Mouse (Mus musculus) kidney, postnatal 0 days (tissue): ENCODE measurements around the gene Crebl2. TPM values are rescaled to one million over a fixed set of nuclear protein-coding genes. Genes with fewer than 3 reads are reported as not detected.

Source experiments
- ATAC-seq: fragments of 200-750 bp; cut with Nextera tagmentation; replicated peaks from 2 replicates; pipeline ENCODE4 v1.8.0; 2017; ENCODE audit warnings: low read depth, moderate number of reproducible peaks, moderate TSS enrichment, moderate library complexity; ENCODE audit not compliant: low FRiP score
- DNase-seq: peaks from one replicate; pipeline ENCODE4 v3.0.0-alpha.2; 2016; ENCODE audit warnings: low spot score
- H3K27ac ChIP-seq: fragments of 300-500 bp; sonication (generic); 2 replicates; pipeline ENCODE4 v1.5.1; 2014; ENCODE audit warnings: mild to moderate bottlenecking
- H3K27me3 ChIP-seq: fragments of 300-500 bp; sonication (generic); 2 replicates; pipeline ENCODE4 v1.6.1; 2014; ENCODE audit warnings: low read length, mixed read lengths; ENCODE audit not compliant: insufficient read depth
- H3K36me3 ChIP-seq: fragments of 300-500 bp; sonication (generic); 2 replicates; pipeline ENCODE4 v1.6.1; 2014; ENCODE audit warnings: low read length, mixed read lengths; ENCODE audit not compliant: insufficient read depth
- H3K4me1 ChIP-seq: fragments of 300-500 bp; sonication (generic); replicated peaks from 2 replicates; pipeline ENCODE4 v1.6.1; 2014; ENCODE audit warnings: antibody characterized with exemption, low read length, mixed read lengths; ENCODE audit not compliant: insufficient read depth
- H3K4me2 ChIP-seq: fragments of 300-500 bp; sonication (generic); 2 replicates; pipeline ENCODE4 v1.6.1; 2014; ENCODE audit warnings: mild to moderate bottlenecking, low read length, moderate library complexity, mixed read lengths
- H3K4me3 ChIP-seq: fragments of 300-500 bp; sonication (generic); replicated peaks from 2 replicates; pipeline ENCODE4 v1.5.1; 2014; ENCODE audit warnings: low read depth, low read length
- H3K9ac ChIP-seq: fragments of 300-500 bp; sonication (generic); 2 replicates; pipeline ENCODE4 v1.6.1; 2014; ENCODE audit warnings: low read depth, low read length
- H3K9me3 ChIP-seq: fragments of 300-500 bp; sonication (generic); replicated peaks from 2 replicates; pipeline ENCODE4 v1.6.1; 2016; ENCODE audit warnings: low read length, inconsistent platforms, mixed read lengths
- CTCF ChIP-seq: IDR thresholded peaks from 2 replicates; pipeline ENCODE4 v1.5.1; 2016; ENCODE audit warnings: antibody characterized with exemption, low read depth, mild to moderate bottlenecking, moderate library complexity
- WGBS: fragments of 180-500 bp; shearing (Covaris S2); extraction: QIAGEN DNeasy Blood & Tissue Kit; methylation state at CpG from one replicate; pipeline ENCODE4 v1.1.7; 2014; 5-methylcytosine and 5-hydroxymethylcytosine counted together
- polyA plus RNA-seq: library from polyadenylated mRNA; unstranded; fragments of >200 nt; fragmentation: Nextera tagmentation; extraction: Ambion mirVana; gene quantifications from 2 replicates; pipeline ENCODE4 v1.2.1, GENCODE M21; 2015

The Crebl2 gene
- polyA plus RNA-seq, 1 experiment from 2014 or later = 5.6 TPM

GRCm38 (mm10) chr6:134905811-134906210 is 75.9 kb downstream of the Crebl2 start:
- Histone ChIP-seq H3K4me3 (no peak overlapping the region), H3K4me2 (no peak overlapping the region), H3K4me1 (no peaks in the 10 kb centered on the region), H3K27ac (no peak overlapping the region), H3K9me3 (no peaks in the 10 kb centered on the region), H3K9ac (no peak overlapping the region), H3K27me3 (no peaks in the 10 kb centered on the region), H3K36me3 (no peaks in the 10 kb centered on the region)
- WGBS = 76% methylated on average over 1 of the region's 1 CpGs
- no peak for TF ChIP-seq CTCF
- no peak for DNase-seq
- ATAC-seq = no peak

Other genes starting within 250 kb of the Crebl2 start
- gene Mansc1, start 197.7 kb upstream of the Crebl2 start, polyA plus RNA-seq = 13.3 and 13.5 TPM in 2 replicates
- 20.0 and 20.1 TPM in 2 replicates for gene Borcs5, start 190.6 kb upstream of the Crebl2 start, polyA plus RNA-seq
- gene Dusp16, start 37.5 kb upstream of the Crebl2 start, polyA plus RNA-seq = 10.1 and 10.3 TPM in 2 replicates
- gene Gpr19, start 68.4 kb downstream of the Crebl2 start, polyA plus RNA-seq = 11.1 and 12.1 TPM in 2 replicates
- 25.1 and 25.9 TPM in 2 replicates for gene Cdkn1b, start 90.2 kb downstream of the Crebl2 start, polyA plus RNA-seq
- 4.4 and 4.5 TPM in 2 replicates for gene Apold1, start 151.6 kb downstream of the Crebl2 start, polyA plus RNA-seq
- gene Ddx47, start 181.5 kb downstream of the Crebl2 start, polyA plus RNA-seq = 85.9 and 91.6 TPM in 2 replicates
- 14.6 and 15.7 TPM in 2 replicates for gene Gprc5a, start 235.5 kb downstream of the Crebl2 start, polyA plus RNA-seq